Mouse (Mus musculus): ENCODE data around the gene Sbno2. TPM values are rescaled to one million over a fixed set of nuclear protein-coding genes. Genes with fewer than 3 reads are reported as not detected.
A peak's percentile ranks its signal among the peaks of the same experiment; 100 is the strongest.

Gene Sbno2
- total and polyA plus RNA-seq, 3 experiments: 9.7 to 24.2 (median 22.6) TPM

GRCm38 (mm10) chr10:80131316-80131951 is 26.1 kb upstream of the Sbno2 start:
- Histone ChIP-seq H3K4me1 (ENCODE audit: control insufficient read depth in 1 of 2, insufficient read depth in 2 of 2) (peaks cover 6 to 9% of the 10 kb centered on the region in 2 experiments; a peak in 3 of 4 replicates), H3K27ac (ENCODE audit: insufficient read depth, low read depth) (no peak overlapping the region), H3K79me2 (replicated peaks; ENCODE audit: control insufficient read depth, extremely low read depth, insufficient read depth, poor library complexity, severe bottlenecking) (no peaks in the 10 kb centered on the region), H3K4me2 (ENCODE audit: insufficient read depth, low read depth, poor library complexity, severe bottlenecking) (no peak overlapping the region), H3K4me3 (replicated peaks in 1 of 3; ENCODE audit: low read depth in 2 of 3, low read length in 2 of 3, poor library complexity in 1 of 3) (peak overlapping the region in 1 of 3 experiments; percentile 0), H3K9ac (ENCODE audit: insufficient read depth, low read depth) (no peak overlapping the region), H3K27me3 (replicated peaks) (no peaks in the 10 kb centered on the region), H3K9me3 (replicated peaks; ENCODE audit: low read length) (no peaks in the 10 kb centered on the region), H3K36me3 (replicated peaks in 1 of 2; ENCODE audit: control insufficient read depth in 1 of 2, insufficient read depth in 1 of 2, low read length in 1 of 2) (peaks cover 63 to 77% of the 10 kb centered on the region in 2 experiments)
- dilution Hi-C loops (cut with MboI; ENCODE audit: extremely low pct_ligation_motif_present, extremely low pct_unique_long_range_greater_than_20kb, low sequenced_read_pairs): no loop called here
- in situ Hi-C loops (cut with MboI; ENCODE audit: low pct_ligation_motif_present, low pct_unique_long_range_greater_than_20kb, low sequenced_read_pairs): no loop called here
- TF ChIP-seq MAZ (IDR thresholded peaks at IDR 0.05; ENCODE audit: low read depth, low read length): no peak
- DNase-seq (ENCODE audit: extremely low read depth): no peak

GRCm38 (mm10) chr10:80130403-80131031 is 25.1 kb upstream of the Sbno2 start:
- H3K4me3 ChIP-seq (replicated peaks in 1 of 3; ENCODE audit: low read depth in 2 of 3, low read length in 2 of 3, poor library complexity in 1 of 3): no peak overlapping the region
- no peaks in the 10 kb centered on the region for H3K27me3 ChIP-seq (replicated peaks)
- in situ Hi-C loops (cut with MboI; ENCODE audit: low pct_ligation_motif_present, low pct_unique_long_range_greater_than_20kb, low sequenced_read_pairs): no loop called here
- H3K79me2 ChIP-seq (replicated peaks; ENCODE audit: control insufficient read depth, extremely low read depth, insufficient read depth, poor library complexity, severe bottlenecking): no peaks in the 10 kb centered on the region
- TF ChIP-seq ZKSCAN1 (IDR thresholded peaks at IDR 0.05; ENCODE audit: borderline replicate concordance, low read depth, low read length) (no peak), USF1 (IDR thresholded peaks at IDR 0.05; ENCODE audit: low read depth, low read length) (no peak)
- H3K9me3 ChIP-seq (replicated peaks; ENCODE audit: low read length): no peaks in the 10 kb centered on the region
- peaks cover 73 to 87% of the 10 kb centered on the region in 2 experiments for H3K36me3 ChIP-seq (replicated peaks in 1 of 2; ENCODE audit: control insufficient read depth in 1 of 2, insufficient read depth in 1 of 2, low read length in 1 of 2)
- dilution Hi-C loops (cut with MboI; ENCODE audit: extremely low pct_ligation_motif_present, extremely low pct_unique_long_range_greater_than_20kb, low sequenced_read_pairs): no loop called here
- H3K4me2 ChIP-seq (ENCODE audit: insufficient read depth, low read depth, poor library complexity, severe bottlenecking): no peak overlapping the region
- peaks cover 6 to 9% of the 10 kb centered on the region in 2 experiments; a peak in 3 of 4 replicates for H3K4me1 ChIP-seq (ENCODE audit: control insufficient read depth in 1 of 2, insufficient read depth in 2 of 2)
- DNase-seq (ENCODE audit: extremely low read depth): no peak
- no peak overlapping the region for H3K9ac ChIP-seq (ENCODE audit: insufficient read depth, low read depth)
- H3K27ac ChIP-seq (ENCODE audit: insufficient read depth, low read depth): no peak overlapping the region

GRCm38 (mm10) chr10:80129846-80130245 is 24.5 kb upstream of the Sbno2 start:
- no peaks in the 10 kb centered on the region for H3K9me3 ChIP-seq (replicated peaks; ENCODE audit: low read length)
- H3K9ac ChIP-seq (ENCODE audit: insufficient read depth, low read depth): no peak overlapping the region
- in situ Hi-C loops (cut with MboI; ENCODE audit: low pct_ligation_motif_present, low pct_unique_long_range_greater_than_20kb, low sequenced_read_pairs) (no loop called here), dilution Hi-C loops (cut with MboI; ENCODE audit: extremely low pct_ligation_motif_present, extremely low pct_unique_long_range_greater_than_20kb, low sequenced_read_pairs) (no loop called here)
- H3K79me2 ChIP-seq (replicated peaks; ENCODE audit: control insufficient read depth, extremely low read depth, insufficient read depth, poor library complexity, severe bottlenecking): no peaks in the 10 kb centered on the region; the same call in 1 of the 2 replicates
- H3K27ac ChIP-seq (ENCODE audit: insufficient read depth, low read depth): no peak overlapping the region
- DNase-seq (ENCODE audit: extremely low read depth): no peak
- TF ChIP-seq ZMIZ1 (IDR thresholded peaks at IDR 0.05; ENCODE audit: low read depth, low read length) (no peak), UBTF (IDR thresholded peaks at IDR 0.05; ENCODE audit: low read depth, low read length) (no peak), POLR2A (IDR thresholded peaks at IDR 0.05; ENCODE audit: low read depth, low read length) (no peak), KAT2A (IDR thresholded peaks at IDR 0.05; ENCODE audit: insufficient replicate concordance, low read length) (no peak), JUND (conservative IDR thresholded peaks at IDR 0.05; ENCODE audit: low read depth, low read length) (no peak), CTCF (conservative IDR thresholded peaks at IDR 0.05 in 1 of 2, IDR thresholded peaks at IDR 0.05 in 1 of 2; ENCODE audit: low read depth in 2 of 2, low read length in 2 of 2) (no peak), ELF1 (IDR thresholded peaks at IDR 0.05; ENCODE audit: low read depth, low read length) (no peak), ETS1 (conservative IDR thresholded peaks at IDR 0.05; ENCODE audit: low read depth, low read length) (no peak), MAZ (IDR thresholded peaks at IDR 0.05; ENCODE audit: low read depth, low read length) (no peak), TCF12 (IDR thresholded peaks at IDR 0.05; ENCODE audit: low read depth, low read length) (no peak), ZC3H11A (IDR thresholded peaks at IDR 0.05; ENCODE audit: low read depth, low read length) (no peak)
- peaks cover 6 to 9% of the 10 kb centered on the region in 2 experiments; a peak in 3 of 4 replicates for H3K4me1 ChIP-seq (ENCODE audit: control insufficient read depth in 1 of 2, insufficient read depth in 2 of 2)
- H3K4me3 ChIP-seq (replicated peaks in 1 of 3; ENCODE audit: low read depth in 2 of 3, low read length in 2 of 3, poor library complexity in 1 of 3): no peak overlapping the region
- no peaks in the 10 kb centered on the region for H3K27me3 ChIP-seq (replicated peaks)
- H3K36me3 ChIP-seq (replicated peaks in 1 of 2; ENCODE audit: control insufficient read depth in 1 of 2, insufficient read depth in 1 of 2, low read length in 1 of 2): peaks cover 79 to 92% of the 10 kb centered on the region in 2 experiments
- H3K4me2 ChIP-seq (ENCODE audit: insufficient read depth, low read depth, poor library complexity, severe bottlenecking): no peak overlapping the region

Data from CH12.LX (cell line).